Mouse (Mus musculus) ovary, postnatal 36 days (tissue): ENCODE data around the gene Mlana.

Experiments used
- DNase-seq: peaks from one replicate; pipeline ENCODE4 v3.0.0; 2022; ENCODE audit warnings: low spot score, mixed read lengths

The Mlana gene

GRCm38 (mm10) chr19:29676479-29677193 lies 21.0 kb upstream of the Mlana start:
- DNase-seq, result no peak

- no peak for DNase-seq
Observed at GRCm38 (mm10) chr19:29678181-29678778, 19.3 kb upstream of the Mlana start.

GRCm38 (mm10) chr19:29680182-29681152 lies 17.2 kb upstream of the Mlana start:
- DNase-seq, result no peak

- DNase-seq, result peak; percentile 70
Observed at GRCm38 (mm10) chr19:29683844-29684540, 13.6 kb upstream of the Mlana start.

- DNase-seq, result no peak
Observed at GRCm38 (mm10) chr19:29695071-29695470, 2.6 kb upstream of the Mlana start.

GRCm38 (mm10) chr19:29696309-29696708 lies 1.3 kb upstream of the Mlana start:
- DNase-seq, result no peak

- no peak for DNase-seq
Observed at GRCm38 (mm10) chr19:29696840-29697239, 784 bp upstream of the Mlana start.

GRCm38 (mm10) chr19:29701707-29702106 lies 4.1 kb downstream of the Mlana start:
- DNase-seq, result no peak

GRCm38 (mm10) chr19:29704436-29704835 lies 6.8 kb downstream of the Mlana start:
- DNase-seq, result no peak

- DNase-seq, result no peak
Observed at GRCm38 (mm10) chr19:29707314-29707898, 9.8 kb downstream of the Mlana start.

- DNase-seq, result no peak
Observed at GRCm38 (mm10) chr19:29708003-29708402, 10.4 kb downstream of the Mlana start.

- no peak for DNase-seq
Observed at GRCm38 (mm10) chr19:29708461-29708860, 10.8 kb downstream of the Mlana start.

- DNase-seq, result no peak
Observed at GRCm38 (mm10) chr19:29709461-29709860, 11.8 kb downstream of the Mlana start.

GRCm38 (mm10) chr19:29713451-29713850 lies 15.8 kb downstream of the Mlana start:
- no peak for DNase-seq

GRCm38 (mm10) chr19:29717854-29718253 lies 20.2 kb downstream of the Mlana start:
- no peak for DNase-seq

- no peak for DNase-seq
Observed at GRCm38 (mm10) chr19:29718476-29718875, 20.9 kb downstream of the Mlana start.

GRCm38 (mm10) chr19:29735421-29735820 lies 37.8 kb downstream of the Mlana start:
- no peak for DNase-seq

GRCm38 (mm10) chr19:29739608-29740007 lies 42.0 kb downstream of the Mlana start:
- DNase-seq, result no peak

- no peak for DNase-seq
Observed at GRCm38 (mm10) chr19:29740661-29741060, 43.0 kb downstream of the Mlana start.

GRCm38 (mm10) chr19:29743531-29743930 lies 45.9 kb downstream of the Mlana start:
- no peak for DNase-seq

GRCm38 (mm10) chr19:29750994-29751393 lies 53.4 kb downstream of the Mlana start:
- no peak for DNase-seq

- DNase-seq, result no peak
Observed at GRCm38 (mm10) chr19:29753939-29754338, 56.3 kb downstream of the Mlana start.
